Mouse (Mus musculus): Measurements from ENCODE around the gene Lin9.

DNA sequence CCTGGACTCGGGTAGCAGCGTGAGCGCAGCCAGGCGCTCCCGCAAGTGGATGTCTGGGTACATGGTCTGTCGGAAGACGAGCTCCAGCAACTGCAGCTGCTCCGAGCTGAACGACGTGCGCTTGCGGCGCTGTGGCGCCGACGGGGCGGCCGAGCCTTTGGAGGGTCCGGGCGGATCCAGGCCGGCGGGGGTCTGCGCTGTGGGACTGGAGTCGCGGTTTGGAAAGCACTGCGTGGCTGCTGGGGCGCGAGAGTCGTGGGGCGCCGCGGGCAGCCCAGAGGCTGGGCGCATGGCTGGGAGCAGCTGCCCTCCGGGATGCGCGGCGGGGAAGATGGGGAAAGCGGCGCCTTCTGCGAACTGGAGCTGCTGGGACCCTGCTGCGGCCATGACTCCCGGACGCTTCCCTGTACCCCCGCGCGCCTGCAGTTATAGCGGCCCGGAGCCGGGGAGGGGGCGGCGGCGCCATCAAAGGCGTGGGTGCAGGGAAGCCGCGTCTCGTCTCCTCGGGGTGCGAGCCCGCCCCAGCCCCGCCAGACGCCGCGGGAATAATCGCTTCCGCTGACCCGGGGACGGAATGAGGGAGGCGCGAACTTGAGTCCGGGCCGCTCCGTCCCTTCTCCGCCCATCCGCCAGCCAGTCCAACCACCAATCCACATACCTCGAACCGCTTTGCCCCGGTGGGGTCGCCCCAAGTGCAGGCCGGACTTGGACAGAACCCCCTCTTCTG lies 55.8 kb downstream of the Lin9 start, which contains the start of gene Mixl1:
- TF ChIP-seq CTCF (IDR thresholded peaks at IDR 0.05; ENCODE audit: control insufficient read depth, insufficient read depth, low read length), result no peak
- TF ChIP-seq POLR2A (IDR thresholded peaks at IDR 0.05; ENCODE audit: borderline replicate concordance, control insufficient read depth, low read depth, low read length), result no peak

Data from bone marrow, adult 2 months (tissue).